Mouse (Mus musculus): ENCODE measurements around the gene Zfp867. TPM values are rescaled to one million over a fixed set of nuclear protein-coding genes. Genes with fewer than 3 reads are reported as not detected.
A peak's percentile ranks its signal among the peaks of the same experiment; 100 is the strongest.

The Zfp867 gene
- polyA plus RNA-seq, 1 experiment from 2014 or later: 19.8 TPM

DNA sequence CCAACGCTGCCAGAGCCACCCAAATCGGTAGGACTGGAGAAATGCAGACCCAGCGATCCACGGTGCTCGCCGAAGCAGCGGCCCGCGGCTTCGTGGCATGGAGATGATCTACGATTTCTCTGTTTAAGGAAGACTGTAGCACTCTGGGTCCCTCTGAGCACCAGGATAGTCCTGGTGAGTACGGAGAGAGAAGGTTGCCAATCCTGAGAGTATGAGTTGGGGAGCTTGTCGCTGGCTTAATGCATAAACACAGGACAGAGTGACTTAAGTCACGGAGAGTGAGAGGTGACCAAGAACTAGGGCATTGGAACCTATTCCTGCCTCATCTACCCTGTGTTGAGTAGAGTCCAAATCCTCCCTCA is 34.4 kb upstream of the Zfp867 start:
- no peaks in the 10 kb centered on the region for H3K9me3 ChIP-seq (replicated peaks; ENCODE audit: control insufficient read depth, low read length)
- ATAC-seq: no peak
- peaks cover 10% of the 10 kb centered on the region for H3K4me1 ChIP-seq (ENCODE audit: control insufficient read depth, insufficient read depth, low read length)
- H3K4me2 ChIP-seq (ENCODE audit: low read length): peak overlapping the region; percentile 88
- H3K27me3 ChIP-seq (replicated peaks; ENCODE audit: control insufficient read depth, insufficient read depth, low read length): no peaks in the 10 kb centered on the region
- peak overlapping the region; percentile 87 for H3K9ac ChIP-seq (ENCODE audit: low read length)
- H3K27ac ChIP-seq (ENCODE audit: low read depth, low read length): peak overlapping the region; percentile 87
- no peak for DNase-seq (ENCODE audit: low spot score)
- under 1% methylated on average over 14 of the region's 14 CpGs for WGBS
- peaks cover 37% of the 10 kb centered on the region for H3K36me3 ChIP-seq (ENCODE audit: control insufficient read depth, insufficient read depth, low read length)
- peak overlapping the region; percentile 64 for H3K4me3 ChIP-seq (ENCODE audit: low read depth, low read length)

DNA sequence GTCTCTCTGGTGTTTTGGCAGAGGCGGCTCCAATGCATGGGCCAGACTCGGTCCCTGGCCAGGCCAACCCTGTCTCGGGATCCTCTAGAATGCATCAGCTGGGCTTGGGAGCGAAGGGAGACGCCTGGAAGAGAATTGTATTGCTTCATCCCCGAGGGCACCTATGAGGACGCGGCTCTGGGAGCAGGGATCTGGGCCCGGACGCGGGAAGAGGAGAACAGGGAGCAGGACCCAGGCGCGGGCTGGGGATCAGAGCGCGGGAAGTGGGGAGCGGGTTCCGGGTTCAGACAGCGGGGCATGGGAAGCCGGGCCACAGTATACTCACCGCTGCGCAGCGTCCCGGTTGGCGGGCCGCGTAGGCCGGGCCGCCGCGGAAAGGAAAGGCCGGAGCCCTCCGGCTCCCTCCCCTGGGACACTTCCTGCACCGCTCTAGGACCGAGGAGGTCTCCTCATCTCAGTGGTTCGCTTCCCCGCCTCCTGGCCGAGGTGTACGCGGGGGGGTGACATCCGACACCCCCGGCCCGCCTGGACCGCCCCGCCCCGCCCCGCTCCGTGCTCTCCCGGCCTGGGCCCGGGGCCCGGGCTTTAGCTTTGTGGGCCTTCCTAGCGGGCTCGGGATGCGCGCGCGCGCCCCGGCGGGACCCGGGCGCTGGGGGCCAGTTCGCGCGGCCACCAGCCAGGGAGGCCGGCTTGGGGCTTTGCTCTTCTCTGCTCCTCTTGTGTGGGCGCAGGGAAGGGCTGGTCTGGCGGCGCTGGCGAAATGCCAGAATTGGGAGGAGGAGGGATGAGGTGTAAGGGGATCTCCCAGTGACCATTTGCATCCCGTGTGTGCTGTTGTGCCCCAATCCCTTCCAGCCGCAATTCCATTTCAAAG is 33.8 kb upstream of the Zfp867 start:
- peak; percentile 90 for DNase-seq (ENCODE audit: low spot score)
- H3K4me3 ChIP-seq (ENCODE audit: low read depth, low read length): peak overlapping the region; percentile 64
- peak overlapping the region; percentile 88 for H3K4me2 ChIP-seq (ENCODE audit: low read length)
- H3K9ac ChIP-seq (ENCODE audit: low read length): peak overlapping the region; percentile 87
- no peaks in the 10 kb centered on the region for H3K9me3 ChIP-seq (replicated peaks; ENCODE audit: control insufficient read depth, low read length)
- H3K27me3 ChIP-seq (replicated peaks; ENCODE audit: control insufficient read depth, insufficient read depth, low read length): no peaks in the 10 kb centered on the region
- H3K27ac ChIP-seq (ENCODE audit: low read depth, low read length): peak overlapping the region; percentile 87
- H3K4me1 ChIP-seq (ENCODE audit: control insufficient read depth, insufficient read depth, low read length): peaks cover 10% of the 10 kb centered on the region
- under 1% methylated on average over 54 of the region's 71 CpGs for WGBS
- peak; percentile 89 for ATAC-seq
- H3K36me3 ChIP-seq (ENCODE audit: control insufficient read depth, insufficient read depth, low read length): peaks cover 39% of the 10 kb centered on the region

DNA sequence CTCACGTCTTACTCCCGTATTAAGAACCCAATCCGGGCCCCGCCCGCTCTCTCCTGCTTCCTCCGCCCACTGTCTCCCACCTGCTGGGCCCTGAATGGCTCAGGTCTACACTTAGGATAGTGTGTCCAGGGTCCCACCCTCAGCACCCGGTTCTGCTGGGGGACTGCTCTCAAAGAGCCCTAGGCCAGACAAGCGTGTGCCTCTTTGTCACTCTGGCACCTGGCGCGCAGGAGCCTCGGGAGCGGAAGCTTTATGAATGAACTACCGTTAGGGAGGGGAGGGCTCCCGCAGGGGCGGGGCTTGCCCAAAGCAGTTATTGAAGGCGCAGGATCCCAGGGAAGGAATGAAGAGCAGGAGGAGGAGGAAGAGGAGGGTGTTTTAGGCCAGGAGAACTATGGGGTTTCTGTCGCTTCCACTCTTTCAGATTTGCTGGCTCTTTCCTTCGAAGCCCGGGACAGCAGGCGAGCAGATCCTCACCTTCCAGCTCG is 33.1 kb upstream of the Zfp867 start:
- Histone ChIP-seq H3K9me3 (replicated peaks; ENCODE audit: control insufficient read depth, low read length) (no peaks in the 10 kb centered on the region), H3K27ac (ENCODE audit: low read depth, low read length) (peak overlapping the region; percentile 87), H3K27me3 (replicated peaks; ENCODE audit: control insufficient read depth, insufficient read depth, low read length) (no peaks in the 10 kb centered on the region), H3K36me3 (ENCODE audit: control insufficient read depth, insufficient read depth, low read length) (peaks cover 39% of the 10 kb centered on the region), H3K9ac (ENCODE audit: low read length) (peak overlapping the region; percentile 87), H3K4me3 (ENCODE audit: low read depth, low read length) (peak overlapping the region; percentile 64), H3K4me2 (ENCODE audit: low read length) (peak overlapping the region; percentile 88), H3K4me1 (ENCODE audit: control insufficient read depth, insufficient read depth, low read length) (peaks cover 10% of the 10 kb centered on the region)
- ATAC-seq (peak; percentile 71), DNase-seq (ENCODE audit: low spot score) (peak; percentile 81)
- WGBS: under 1% methylated on average over 21 of the region's 21 CpGs

DNA sequence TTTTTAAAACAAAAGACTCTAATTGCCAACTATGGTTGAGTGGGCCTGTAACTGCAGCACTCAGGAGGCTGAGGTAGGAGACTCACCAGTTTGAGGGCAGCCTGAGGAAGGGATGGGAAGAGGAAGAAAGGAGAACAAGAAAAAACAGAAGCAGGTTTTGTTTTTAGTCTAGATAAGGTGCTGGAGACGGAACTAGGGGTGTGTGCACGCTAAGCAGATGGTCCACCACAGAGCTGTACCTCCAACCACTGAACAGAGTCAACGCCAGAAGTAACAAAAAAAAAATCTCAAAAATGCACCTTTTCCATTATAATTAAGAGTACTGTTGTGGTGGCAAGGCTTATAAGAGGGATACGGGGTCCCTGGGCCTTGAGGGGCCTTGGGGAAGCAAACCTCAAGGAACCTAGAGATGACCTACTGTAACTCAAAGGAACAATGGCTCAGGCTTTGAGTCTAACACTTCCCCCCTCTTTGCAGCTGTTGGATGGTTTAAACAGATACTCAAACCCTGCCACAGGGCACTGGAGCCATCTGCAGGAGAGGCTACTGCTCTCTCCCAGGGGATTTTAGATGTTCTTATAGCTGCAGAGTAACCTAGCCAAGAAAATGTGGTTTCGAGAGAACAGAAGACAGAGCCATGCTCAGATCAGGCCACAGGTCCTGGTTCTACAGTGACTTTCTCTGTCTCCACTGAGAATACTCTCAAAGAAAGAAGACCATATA is 29.9 kb upstream of the Zfp867 start:
- Histone ChIP-seq H3K4me1 (ENCODE audit: control insufficient read depth, insufficient read depth, low read length) (peaks cover 6% of the 10 kb centered on the region), H3K27ac (ENCODE audit: low read depth, low read length) (no peak overlapping the region), H3K36me3 (ENCODE audit: control insufficient read depth, insufficient read depth, low read length) (peaks cover 68% of the 10 kb centered on the region), H3K4me2 (ENCODE audit: low read length) (no peak overlapping the region), H3K9ac (ENCODE audit: low read length) (no peak overlapping the region), H3K27me3 (replicated peaks; ENCODE audit: control insufficient read depth, insufficient read depth, low read length) (no peaks in the 10 kb centered on the region), H3K9me3 (replicated peaks; ENCODE audit: control insufficient read depth, low read length) (no peaks in the 10 kb centered on the region), H3K4me3 (ENCODE audit: low read depth, low read length) (no peak overlapping the region)
- DNase-seq (ENCODE audit: low spot score): no peak
- WGBS: 94% methylated on average over 5 of the region's 5 CpGs
- ATAC-seq: no peak

DNA sequence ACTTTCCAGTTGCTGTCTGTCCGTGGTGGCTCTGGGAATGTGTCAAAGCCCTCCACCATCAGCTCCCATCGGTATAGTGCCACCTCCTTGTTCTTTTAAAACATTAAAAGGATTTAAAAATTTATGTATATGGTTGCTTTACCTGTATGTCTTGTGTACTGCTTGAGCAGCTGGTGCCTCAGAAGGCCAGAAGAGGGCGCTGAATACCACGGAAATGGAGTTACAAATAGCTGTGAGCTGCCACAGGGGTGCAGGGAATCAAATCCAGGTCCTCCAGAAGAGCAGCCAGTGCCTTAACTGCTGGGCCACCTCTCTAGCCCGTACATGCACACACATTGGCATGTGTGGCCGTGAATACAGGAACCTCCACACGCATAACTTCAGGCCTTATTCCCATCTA is 25.5 kb upstream of the Zfp867 start:
- Histone ChIP-seq H3K27me3 (replicated peaks; ENCODE audit: control insufficient read depth, insufficient read depth, low read length) (no peaks in the 10 kb centered on the region), H3K9me3 (replicated peaks; ENCODE audit: control insufficient read depth, low read length) (no peaks in the 10 kb centered on the region), H3K36me3 (ENCODE audit: control insufficient read depth, insufficient read depth, low read length) (peaks cover 94% of the 10 kb centered on the region), H3K9ac (ENCODE audit: low read length) (no peak overlapping the region), H3K4me2 (ENCODE audit: low read length) (no peak overlapping the region), H3K4me3 (ENCODE audit: low read depth, low read length) (no peak overlapping the region), H3K27ac (ENCODE audit: low read depth, low read length) (no peak overlapping the region), H3K4me1 (ENCODE audit: control insufficient read depth, insufficient read depth, low read length) (no peaks in the 10 kb centered on the region)
- no peak for ATAC-seq
- WGBS: 92% methylated on average over 7 of the region's 7 CpGs
- DNase-seq (ENCODE audit: low spot score): no peak

DNA sequence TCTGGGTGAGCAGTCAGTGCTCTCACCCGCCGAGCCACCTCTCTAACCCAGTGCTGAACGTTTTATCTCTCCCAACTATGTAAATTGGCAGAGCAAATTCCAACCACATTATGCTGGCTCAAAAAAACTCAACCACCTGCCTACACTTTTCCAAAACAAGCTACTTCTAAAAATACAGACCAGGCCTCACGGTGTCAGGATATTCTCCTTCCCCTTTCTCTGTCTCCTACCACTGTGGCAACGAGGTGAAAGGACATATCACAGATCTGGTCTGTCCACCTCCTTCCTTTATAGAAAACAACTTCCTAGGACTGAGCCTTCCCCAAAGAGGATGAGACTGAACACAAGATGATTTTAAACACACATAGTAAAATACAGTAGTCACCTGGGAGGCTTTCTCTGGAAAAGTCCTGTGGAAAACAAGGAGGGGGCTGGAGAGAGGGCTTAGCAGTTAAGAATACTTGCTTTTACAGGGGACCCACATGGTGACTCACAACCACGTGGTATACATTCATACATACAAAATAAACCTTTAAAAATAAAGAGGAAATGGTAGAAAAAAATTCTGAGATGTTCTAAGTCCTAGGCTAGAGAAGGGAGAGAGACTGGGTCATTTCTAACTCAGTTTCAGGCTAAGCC is 24.5 kb upstream of the Zfp867 start:
- Histone ChIP-seq H3K9me3 (replicated peaks; ENCODE audit: control insufficient read depth, low read length) (no peaks in the 10 kb centered on the region), H3K4me2 (ENCODE audit: low read length) (no peak overlapping the region), H3K27me3 (replicated peaks; ENCODE audit: control insufficient read depth, insufficient read depth, low read length) (no peaks in the 10 kb centered on the region), H3K4me3 (ENCODE audit: low read depth, low read length) (no peak overlapping the region), H3K4me1 (ENCODE audit: control insufficient read depth, insufficient read depth, low read length) (no peaks in the 10 kb centered on the region), H3K36me3 (ENCODE audit: control insufficient read depth, insufficient read depth, low read length) (peaks cover 92% of the 10 kb centered on the region), H3K9ac (ENCODE audit: low read length) (no peak overlapping the region), H3K27ac (ENCODE audit: low read depth, low read length) (no peak overlapping the region)
- 90% methylated on average over 6 of the region's 6 CpGs for WGBS
- ATAC-seq: no peak
- DNase-seq (ENCODE audit: low spot score): no peak

DNA sequence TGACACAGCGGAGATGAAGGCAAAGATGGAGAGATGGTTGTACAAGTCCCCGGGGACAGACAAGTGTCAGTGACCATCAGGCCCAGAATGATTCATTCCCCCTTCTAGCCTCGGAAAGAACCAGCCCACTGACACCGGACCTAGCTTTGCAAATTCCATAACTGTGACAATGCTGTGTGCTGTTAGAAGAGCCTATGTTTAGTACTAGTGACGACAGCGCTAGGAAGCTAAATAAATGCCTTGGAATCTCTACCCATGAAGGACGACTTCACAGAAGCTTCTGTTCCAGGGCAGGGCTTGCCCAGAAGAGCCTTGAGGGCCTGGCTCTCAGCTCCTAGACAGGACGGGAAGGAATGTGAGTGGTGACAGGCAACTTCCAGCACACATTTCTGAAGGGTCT is 13.9 kb upstream of the Zfp867 start:
- ATAC-seq: no peak
- Histone ChIP-seq H3K27ac (ENCODE audit: low read depth, low read length) (no peak overlapping the region), H3K9ac (ENCODE audit: low read length) (no peak overlapping the region), H3K27me3 (replicated peaks; ENCODE audit: control insufficient read depth, insufficient read depth, low read length) (no peaks in the 10 kb centered on the region), H3K4me1 (ENCODE audit: control insufficient read depth, insufficient read depth, low read length) (no peaks in the 10 kb centered on the region), H3K4me2 (ENCODE audit: low read length) (no peak overlapping the region), H3K9me3 (replicated peaks; ENCODE audit: control insufficient read depth, low read length) (no peaks in the 10 kb centered on the region), H3K36me3 (ENCODE audit: control insufficient read depth, insufficient read depth, low read length) (peaks cover 54% of the 10 kb centered on the region), H3K4me3 (ENCODE audit: low read depth, low read length) (no peak overlapping the region)
- DNase-seq (ENCODE audit: low spot score): no peak
- WGBS: 92% methylated on average over 8 of the region's 8 CpGs

DNA sequence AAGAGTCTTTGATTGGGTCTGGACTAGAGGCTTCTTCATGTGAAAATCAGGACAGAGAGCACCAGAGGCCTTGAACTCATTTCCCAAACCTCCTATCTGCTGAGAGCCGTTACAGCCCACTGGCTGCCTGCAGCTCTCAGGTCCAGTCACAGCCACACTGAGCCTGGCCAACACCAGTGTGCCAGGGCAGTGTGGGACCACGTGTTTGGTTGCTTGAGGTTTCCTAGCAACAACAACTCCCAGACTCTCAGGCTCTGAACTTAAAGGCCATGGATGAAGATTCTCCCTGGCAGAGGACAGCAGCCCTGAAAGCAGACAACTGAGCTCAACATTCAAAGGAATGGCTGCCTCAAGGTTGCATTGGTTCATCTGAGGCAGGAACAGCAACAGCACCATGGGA is 13.4 kb upstream of the Zfp867 start:
- Histone ChIP-seq H3K4me1 (ENCODE audit: control insufficient read depth, insufficient read depth, low read length) (no peaks in the 10 kb centered on the region), H3K36me3 (ENCODE audit: control insufficient read depth, insufficient read depth, low read length) (peaks cover 49% of the 10 kb centered on the region), H3K4me2 (ENCODE audit: low read length) (no peak overlapping the region), H3K27me3 (replicated peaks; ENCODE audit: control insufficient read depth, insufficient read depth, low read length) (no peaks in the 10 kb centered on the region), H3K9me3 (replicated peaks; ENCODE audit: control insufficient read depth, low read length) (no peaks in the 10 kb centered on the region), H3K9ac (ENCODE audit: low read length) (no peak overlapping the region), H3K27ac (ENCODE audit: low read depth, low read length) (no peak overlapping the region), H3K4me3 (ENCODE audit: low read depth, low read length) (no peak overlapping the region)
- 64% methylated on average over 2 of the region's 2 CpGs for WGBS
- DNase-seq (ENCODE audit: low spot score): no peak
- ATAC-seq: no peak

All from forebrain, embryonic 14.5 days (tissue).